Mouse (Mus musculus): ENCODE results near the gene Zmynd15. TPM values are rescaled to one million over a fixed set of nuclear protein-coding genes. Genes with fewer than 3 reads are reported as not detected.

Gene Zmynd15
- polyA plus RNA-seq, 1 experiment from 2014 or later, result 0.17 TPM

GRCm38 (mm10) chr11:70432895-70433568, 26.2 kb upstream of the Zmynd15 start:
- H3K27ac ChIP-seq, result peak overlapping the region; percentile 87
- DNase-seq (no peak), ATAC-seq (ENCODE audit: low read depth) (peak; percentile 20)
- peaks cover 23% of the 10 kb centered on the region for H3K36me3 ChIP-seq
- H3K9ac ChIP-seq, result peak overlapping the region; percentile 87
- H3K4me3 ChIP-seq (replicated peaks), result peak overlapping the region; percentile 77
- peak overlapping the region; percentile 99 for H3K4me2 ChIP-seq
- no peaks in the 10 kb centered on the region for H3K9me3 ChIP-seq (replicated peaks)
- WGBS (ENCODE audit: insufficient replicate concordance), result 2% methylated on average over 15 of the region's 15 CpGs
- peaks cover 65% of the 10 kb centered on the region for H3K4me1 ChIP-seq (replicated peaks)
- H3K27me3 ChIP-seq, result no peaks in the 10 kb centered on the region

DNA sequence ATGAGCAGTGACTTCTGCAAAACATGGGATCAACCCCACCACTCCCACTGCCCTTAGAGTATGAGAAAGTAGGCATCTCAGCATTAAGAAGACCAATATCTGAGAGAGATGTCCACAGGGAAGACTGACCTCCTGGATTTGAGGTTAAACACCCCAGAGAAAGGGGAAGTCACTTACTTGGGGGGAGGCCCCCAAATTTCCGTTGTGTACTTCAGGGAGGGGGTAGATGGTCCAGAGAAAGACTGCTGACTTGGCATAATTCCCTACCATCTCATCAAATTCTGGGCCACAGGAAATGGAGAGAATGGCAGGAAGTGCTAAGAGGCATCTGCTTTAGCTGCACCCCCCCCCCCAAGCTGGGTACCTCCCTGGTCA, 25.7 kb upstream of the Zmynd15 start:
- H3K4me2 ChIP-seq, result peak overlapping the region; percentile 99
- H3K27me3 ChIP-seq, result no peaks in the 10 kb centered on the region
- H3K9ac ChIP-seq, result peak overlapping the region; percentile 87
- WGBS (ENCODE audit: insufficient replicate concordance), result 16% methylated on average over 1 of the region's 1 CpGs
- peak overlapping the region; percentile 77 for H3K4me3 ChIP-seq (replicated peaks)
- no peaks in the 10 kb centered on the region for H3K9me3 ChIP-seq (replicated peaks)
- peaks cover 28% of the 10 kb centered on the region for H3K36me3 ChIP-seq
- ATAC-seq (ENCODE audit: low read depth) (no peak), DNase-seq (no peak)
- peak overlapping the region; percentile 87 for H3K27ac ChIP-seq
- H3K4me1 ChIP-seq (replicated peaks), result peaks cover 66% of the 10 kb centered on the region

GRCm38 (mm10) chr11:70433951-70434350, 25.3 kb upstream of the Zmynd15 start:
- no peak for DNase-seq
- Histone ChIP-seq H3K36me3 (peaks cover 32% of the 10 kb centered on the region), H3K9me3 (replicated peaks) (no peaks in the 10 kb centered on the region), H3K27ac (peak overlapping the region; percentile 51; the same call in 1 of the 2 replicates), H3K9ac (peak overlapping the region; percentile 87; the same call in 1 of the 2 replicates), H3K27me3 (no peaks in the 10 kb centered on the region), H3K4me2 (peak overlapping the region; percentile 99), H3K4me3 (replicated peaks) (peak overlapping the region; percentile 77), H3K4me1 (replicated peaks) (peaks cover 66% of the 10 kb centered on the region)
- 86% methylated on average over 3 of the region's 3 CpGs for WGBS (ENCODE audit: insufficient replicate concordance)
- ATAC-seq (ENCODE audit: low read depth), result no peak

GRCm38 (mm10) chr11:70435476-70435875, 23.8 kb upstream of the Zmynd15 start:
- H3K36me3 ChIP-seq, result peaks cover 47% of the 10 kb centered on the region
- H3K4me1 ChIP-seq (replicated peaks), result peaks cover 66% of the 10 kb centered on the region
- H3K27me3 ChIP-seq, result no peaks in the 10 kb centered on the region
- ATAC-seq (ENCODE audit: low read depth) (no peak), DNase-seq (no peak)
- 22% methylated on average over 5 of the region's 5 CpGs for WGBS (ENCODE audit: insufficient replicate concordance)
- peak overlapping the region; percentile 77; the same call in 1 of the 2 replicates for H3K4me3 ChIP-seq (replicated peaks)
- 0 out of 2 replicates have a peak overlapping the region, but pooled peaks have one; percentile 9 for H3K9ac ChIP-seq
- H3K4me2 ChIP-seq, result peak overlapping the region; percentile 99
- no peak overlapping the region for H3K27ac ChIP-seq
- H3K9me3 ChIP-seq (replicated peaks), result no peaks in the 10 kb centered on the region

GRCm38 (mm10) chr11:70437426-70437825, 21.8 kb upstream of the Zmynd15 start:
- H3K9me3 ChIP-seq (replicated peaks), result no peaks in the 10 kb centered on the region
- WGBS (ENCODE audit: insufficient replicate concordance), result 28% methylated on average over 6 of the region's 6 CpGs
- H3K36me3 ChIP-seq, result peaks cover 58% of the 10 kb centered on the region
- H3K27ac ChIP-seq, result no peak overlapping the region
- ATAC-seq (ENCODE audit: low read depth), result no peak
- peaks cover 54% of the 10 kb centered on the region for H3K4me1 ChIP-seq (replicated peaks)
- no peak for DNase-seq
- no peak overlapping the region for H3K4me2 ChIP-seq
- no peak overlapping the region for H3K4me3 ChIP-seq (replicated peaks)
- no peak overlapping the region for H3K9ac ChIP-seq
- no peaks in the 10 kb centered on the region for H3K27me3 ChIP-seq

- Histone ChIP-seq H3K36me3 (peaks cover 58% of the 10 kb centered on the region), H3K9ac (no peak overlapping the region), H3K9me3 (replicated peaks) (no peaks in the 10 kb centered on the region), H3K4me2 (no peak overlapping the region), H3K27me3 (no peaks in the 10 kb centered on the region), H3K4me1 (replicated peaks) (peaks cover 42% of the 10 kb centered on the region), H3K4me3 (replicated peaks) (no peak overlapping the region), H3K27ac (no peak overlapping the region)
- no peak for DNase-seq
- no peak for ATAC-seq (ENCODE audit: low read depth)
- WGBS (ENCODE audit: insufficient replicate concordance), result 75% methylated on average over 7 of the region's 7 CpGs
Observed at GRCm38 (mm10) chr11:70438728-70439374, 20.4 kb upstream of the Zmynd15 start.

DNA sequence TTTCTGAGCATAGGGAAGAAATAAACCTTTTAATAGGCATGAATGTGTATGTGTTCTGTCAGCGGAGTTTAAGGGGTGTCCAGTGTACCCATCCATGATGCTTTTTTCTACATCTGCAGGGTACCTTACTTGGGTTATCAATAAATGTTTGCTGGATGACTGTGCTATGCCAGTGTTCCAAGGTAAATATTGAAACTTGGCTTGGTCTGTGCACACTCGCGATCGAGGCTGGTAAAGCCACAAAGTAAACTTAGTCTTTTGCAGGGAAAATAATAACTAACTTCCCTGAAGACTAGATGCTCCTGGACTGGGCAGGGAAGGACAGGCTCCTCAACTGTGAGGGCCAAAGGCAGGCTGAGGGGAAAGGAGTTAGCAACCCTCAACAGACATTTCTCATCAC, 18.6 kb upstream of the Zmynd15 start:
- ATAC-seq (ENCODE audit: low read depth), result no peak
- no peak overlapping the region for H3K27ac ChIP-seq

GRCm38 (mm10) chr11:70441882-70442281, 17.4 kb upstream of the Zmynd15 start:
- DNase-seq (no peak), ATAC-seq (ENCODE audit: low read depth) (no peak)
- WGBS (ENCODE audit: insufficient replicate concordance), result 75% methylated on average over 7 of the region's 7 CpGs
- H3K9ac ChIP-seq, result no peak overlapping the region
- H3K36me3 ChIP-seq, result peaks cover 46% of the 10 kb centered on the region
- H3K4me2 ChIP-seq, result no peak overlapping the region
- H3K4me1 ChIP-seq (replicated peaks), result peaks cover 18% of the 10 kb centered on the region
- no peak overlapping the region for H3K4me3 ChIP-seq (replicated peaks)
- H3K27ac ChIP-seq, result no peak overlapping the region
- no peaks in the 10 kb centered on the region for H3K27me3 ChIP-seq
- H3K9me3 ChIP-seq (replicated peaks), result no peaks in the 10 kb centered on the region

More for the DNA sequence above, 18.6 kb upstream of the Zmynd15 start:
- H3K27me3 ChIP-seq, result no peaks in the 10 kb centered on the region
- H3K4me3 ChIP-seq (replicated peaks), result no peak overlapping the region
- 79% methylated on average over 4 of the region's 4 CpGs for WGBS (ENCODE audit: insufficient replicate concordance)
- DNase-seq, result no peak
- H3K9ac ChIP-seq, result no peak overlapping the region
- H3K4me1 ChIP-seq (replicated peaks), result peaks cover 24% of the 10 kb centered on the region
- no peak overlapping the region for H3K4me2 ChIP-seq
- H3K9me3 ChIP-seq (replicated peaks), result no peaks in the 10 kb centered on the region
- H3K36me3 ChIP-seq, result peaks cover 58% of the 10 kb centered on the region

DNA sequence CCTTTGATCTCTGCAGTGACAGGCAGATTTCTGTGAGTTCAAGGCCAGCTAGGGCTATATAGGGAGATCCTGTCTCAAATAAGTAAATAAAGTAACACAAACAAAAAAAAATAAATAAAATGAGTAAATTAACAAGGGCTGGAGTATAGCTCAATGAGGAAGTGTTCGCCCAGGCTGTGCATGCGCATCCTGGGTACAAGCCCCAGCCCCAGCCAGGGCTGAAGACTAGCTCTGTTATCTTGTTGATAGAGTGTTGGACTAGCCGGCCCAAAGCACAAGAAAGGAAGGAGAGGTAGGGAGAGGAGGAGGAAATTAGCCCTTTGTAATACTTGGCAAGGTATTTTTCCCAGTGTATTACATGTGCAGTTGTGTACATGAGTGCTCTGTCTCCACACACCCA, 15.3 kb upstream of the Zmynd15 start:
- DNase-seq (no peak), ATAC-seq (ENCODE audit: low read depth) (no peak)
- no peaks in the 10 kb centered on the region for H3K27me3 ChIP-seq
- H3K9me3 ChIP-seq (replicated peaks), result no peaks in the 10 kb centered on the region
- no peak overlapping the region; the same call in 1 of the 2 replicates for H3K27ac ChIP-seq
- H3K4me2 ChIP-seq, result no peak overlapping the region
- H3K4me3 ChIP-seq (replicated peaks), result no peak overlapping the region
- 60% methylated on average over 3 of the region's 3 CpGs for WGBS (ENCODE audit: insufficient replicate concordance)
- peaks cover 26% of the 10 kb centered on the region for H3K36me3 ChIP-seq
- peaks cover 7% of the 10 kb centered on the region for H3K4me1 ChIP-seq (replicated peaks)
- no peak overlapping the region for H3K9ac ChIP-seq

- Histone ChIP-seq H3K4me2 (no peak overlapping the region), H3K27me3 (no peaks in the 10 kb centered on the region), H3K4me3 (replicated peaks) (no peak overlapping the region), H3K36me3 (peaks cover 19% of the 10 kb centered on the region), H3K27ac (no peak overlapping the region), H3K4me1 (replicated peaks) (peaks cover 7% of the 10 kb centered on the region), H3K9ac (no peak overlapping the region), H3K9me3 (replicated peaks) (no peaks in the 10 kb centered on the region)
- DNase-seq (no peak), ATAC-seq (ENCODE audit: low read depth) (peak; percentile 69)
- WGBS (ENCODE audit: insufficient replicate concordance), result 55% methylated on average over 6 of the region's 6 CpGs
Observed at GRCm38 (mm10) chr11:70444667-70445066, 14.6 kb upstream of the Zmynd15 start.

DNA sequence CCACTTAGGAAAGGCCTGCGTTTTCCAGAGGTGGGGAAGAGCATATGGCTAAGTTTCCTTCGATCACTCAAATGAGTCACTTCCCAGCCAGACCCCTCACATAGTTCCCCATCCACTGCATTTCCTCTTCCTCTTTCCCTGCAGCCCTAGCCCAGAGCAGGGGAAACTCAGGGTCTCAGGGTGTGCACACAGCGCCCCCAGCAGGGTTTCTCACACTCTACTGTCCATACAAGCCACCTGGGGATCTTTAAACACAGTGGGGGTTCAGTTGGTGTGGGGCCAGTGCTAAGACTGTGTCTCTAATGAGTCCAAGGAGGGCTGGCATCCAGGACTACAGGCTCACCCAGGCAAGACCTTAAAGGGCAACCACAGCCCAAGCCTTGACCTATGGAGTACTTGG, 12.5 kb upstream of the Zmynd15 start:
- Histone ChIP-seq H3K36me3 (peaks cover 3% of the 10 kb centered on the region; the same call in 1 of the 2 replicates), H3K4me1 (replicated peaks) (peaks cover 13% of the 10 kb centered on the region), H3K27ac (peak overlapping the region; percentile 39), H3K4me3 (replicated peaks) (no peak overlapping the region), H3K27me3 (no peaks in the 10 kb centered on the region), H3K4me2 (no peak overlapping the region), H3K9ac (no peak overlapping the region), H3K9me3 (replicated peaks) (no peaks in the 10 kb centered on the region)
- 12% methylated on average over 3 of the region's 3 CpGs for WGBS (ENCODE audit: insufficient replicate concordance)
- ATAC-seq (ENCODE audit: low read depth) (no peak), DNase-seq (no peak)

All from liver, embryonic 13.5 days (tissue).